Mouse (Mus musculus): Measurements from ENCODE around the gene Ptpro.

The Ptpro gene

GRCm38 (mm10) chr6:137498781-137499180 is 246.7 kb downstream of the Ptpro start:
- DNase-seq (ENCODE audit: low spot score), result no peak

GRCm38 (mm10) chr6:137503009-137503408 is 250.9 kb downstream of the Ptpro start:
- no peak for DNase-seq (ENCODE audit: low spot score)

- no peak for DNase-seq (ENCODE audit: low spot score)
Measured at GRCm38 (mm10) chr6:137503462-137503861, 251.3 kb downstream of the Ptpro start.

GRCm38 (mm10) chr6:137504052-137504451 is 251.9 kb downstream of the Ptpro start:
- no peak for DNase-seq (ENCODE audit: low spot score)

GRCm38 (mm10) chr6:137505555-137506227 is 253.6 kb downstream of the Ptpro start:
- no peak for DNase-seq (ENCODE audit: low spot score)

GRCm38 (mm10) chr6:137506563-137506962 is 254.4 kb downstream of the Ptpro start:
- no peak for DNase-seq (ENCODE audit: low spot score)

- DNase-seq (ENCODE audit: low spot score), result no peak
Measured at GRCm38 (mm10) chr6:137508936-137509335, 256.8 kb downstream of the Ptpro start.

GRCm38 (mm10) chr6:137509341-137510045 is 257.4 kb downstream of the Ptpro start:
- DNase-seq (ENCODE audit: low spot score), result no peak

- no peak for DNase-seq (ENCODE audit: low spot score)
Measured at GRCm38 (mm10) chr6:137512753-137513152, 260.6 kb downstream of the Ptpro start.
